Mouse (Mus musculus): ENCODE results near the gene Stag2. TPM values are rescaled to one million over a fixed set of nuclear protein-coding genes. Genes with fewer than 3 reads are reported as not detected.

The Stag2 gene
- polyA plus RNA-seq (2014; fragmentation: Nextera tagmentation; extraction: Ambion mirVana), result 39.4 and 42.9 TPM in 2 replicates

GRCm38 (mm10) chrX:42148788-42149556 lies at the start of gene Stag2:
TSS of gene Stag2 (plus strand) at chrX:42149317.
- no peaks in the 10 kb centered on the region for H3K9me3 ChIP-seq (ENCODE audit: control insufficient read depth, low read length)
- 10% methylated on average over 69 of the region's 76 CpGs for WGBS
- ATAC-seq (ENCODE audit: insufficient number of reproducible peaks, insufficient read depth, low FRiP score, low read depth), result peak; percentile 79

DNA sequence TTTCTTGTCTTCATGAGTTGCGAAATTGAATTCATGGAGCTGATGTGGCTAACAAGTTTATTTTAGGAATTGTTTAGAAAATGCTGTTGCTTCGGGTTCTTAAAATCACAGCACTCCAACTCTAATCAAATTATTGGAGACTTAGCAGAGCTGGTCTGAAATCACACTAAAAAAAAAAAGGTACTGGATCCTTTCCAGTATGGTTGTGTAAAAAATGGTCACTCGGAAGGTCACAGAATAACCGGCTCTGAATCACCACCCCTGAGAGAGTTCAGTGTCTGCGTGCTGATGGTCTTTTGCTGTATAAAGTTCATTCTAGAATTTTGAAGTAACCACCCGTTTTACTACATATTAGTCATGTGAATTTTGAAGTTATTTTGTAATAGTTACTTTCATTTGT lies 42.0 kb upstream of the Stag2 start:
- Histone ChIP-seq H3K27ac (replicated peaks in 1 of 2; ENCODE audit: control insufficient read depth in 1 of 2, insufficient read depth in 1 of 2, low read depth in 2 of 2, low read length in 2 of 2) (no peak overlapping the region), H3K9ac (ENCODE audit: low read length) (no peak overlapping the region), H3K27me3 (ENCODE audit: control insufficient read depth, insufficient read depth, low read length) (no peaks in the 10 kb centered on the region), H3K9me3 (ENCODE audit: control insufficient read depth, low read length) (peaks cover 9% of the 10 kb centered on the region), H3K36me3 (ENCODE audit: control insufficient read depth, insufficient read depth, low read length) (peaks cover 48% of the 10 kb centered on the region), H3K4me1 (ENCODE audit: control insufficient read depth in 2 of 2, insufficient read depth in 2 of 2, low read length in 2 of 2) (no peaks in the 10 kb centered on the region), H3K4me3 (ENCODE audit: control insufficient read depth in 1 of 2, insufficient read depth in 1 of 2, low read depth in 1 of 2, low read length in 2 of 2) (no peak overlapping the region), H3K4me2 (ENCODE audit: low read length) (no peak overlapping the region)
- no peak for ATAC-seq (ENCODE audit: insufficient number of reproducible peaks, insufficient read depth, low FRiP score, low read depth)
- WGBS, result 82% methylated on average over 6 of the region's 6 CpGs

More at GRCm38 (mm10) chrX:42148788-42149556, at the start of gene Stag2:
- peak within 1 kb of the TSS; percentile 98 for H3K9ac ChIP-seq (ENCODE audit: low read length)
- H3K4me2 ChIP-seq (ENCODE audit: low read length), result peak within 1 kb of the TSS; percentile 61
- peak within 1 kb of the TSS; percentile 63 to 91 for H3K4me3 ChIP-seq (ENCODE audit: control insufficient read depth in 1 of 2, insufficient read depth in 1 of 2, low read depth in 1 of 2, low read length in 2 of 2)
- no peaks in the 10 kb centered on the region for H3K27me3 ChIP-seq (ENCODE audit: control insufficient read depth, insufficient read depth, low read length)
- no peaks in the 10 kb centered on the region for H3K36me3 ChIP-seq (ENCODE audit: control insufficient read depth, insufficient read depth, low read length)
- peaks cover 2 to 8% of the 10 kb centered on the region in 2 experiments; a peak in 3 of 4 replicates for H3K4me1 ChIP-seq (ENCODE audit: control insufficient read depth in 2 of 2, insufficient read depth in 2 of 2, low read length in 2 of 2)
- peak within 1 kb of the TSS; percentile 100 for H3K27ac ChIP-seq (replicated peaks in 1 of 2; ENCODE audit: control insufficient read depth in 1 of 2, insufficient read depth in 1 of 2, low read depth in 2 of 2, low read length in 2 of 2)

DNA sequence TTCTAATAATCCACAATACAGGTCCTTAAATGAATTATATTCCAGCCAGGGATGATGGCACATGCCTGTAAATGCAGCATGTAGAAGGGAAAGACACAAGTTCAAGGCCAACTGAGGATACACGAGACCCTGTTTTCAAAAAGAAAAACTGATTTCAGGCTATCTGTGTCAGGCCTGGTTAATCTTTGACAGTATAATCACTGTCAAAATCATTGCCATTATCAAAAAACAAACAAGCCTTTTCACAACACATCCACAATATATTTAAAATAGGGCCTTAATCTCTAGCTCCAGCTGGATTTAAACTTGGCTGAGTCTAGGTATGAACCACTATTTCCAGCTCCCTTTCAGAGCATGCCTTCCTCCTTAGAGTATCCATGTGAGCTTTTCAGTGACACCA lies 38.5 kb upstream of the Stag2 start:
- 71% methylated on average over 1 of the region's 1 CpGs for WGBS
- Histone ChIP-seq H3K9ac (ENCODE audit: low read length) (no peak overlapping the region), H3K4me2 (ENCODE audit: low read length) (no peak overlapping the region), H3K4me3 (ENCODE audit: control insufficient read depth in 1 of 2, insufficient read depth in 1 of 2, low read depth in 1 of 2, low read length in 2 of 2) (no peak overlapping the region), H3K27ac (replicated peaks in 1 of 2; ENCODE audit: control insufficient read depth in 1 of 2, insufficient read depth in 1 of 2, low read depth in 2 of 2, low read length in 2 of 2) (no peak overlapping the region), H3K9me3 (ENCODE audit: control insufficient read depth, low read length) (peaks cover 9% of the 10 kb centered on the region), H3K27me3 (ENCODE audit: control insufficient read depth, insufficient read depth, low read length) (no peaks in the 10 kb centered on the region), H3K36me3 (ENCODE audit: control insufficient read depth, insufficient read depth, low read length) (peaks cover 17% of the 10 kb centered on the region; the same call in 1 of the 2 replicates), H3K4me1 (ENCODE audit: control insufficient read depth in 2 of 2, insufficient read depth in 2 of 2, low read length in 2 of 2) (no peaks in the 10 kb centered on the region)
- ATAC-seq (ENCODE audit: insufficient number of reproducible peaks, insufficient read depth, low FRiP score, low read depth), result no peak

DNA sequence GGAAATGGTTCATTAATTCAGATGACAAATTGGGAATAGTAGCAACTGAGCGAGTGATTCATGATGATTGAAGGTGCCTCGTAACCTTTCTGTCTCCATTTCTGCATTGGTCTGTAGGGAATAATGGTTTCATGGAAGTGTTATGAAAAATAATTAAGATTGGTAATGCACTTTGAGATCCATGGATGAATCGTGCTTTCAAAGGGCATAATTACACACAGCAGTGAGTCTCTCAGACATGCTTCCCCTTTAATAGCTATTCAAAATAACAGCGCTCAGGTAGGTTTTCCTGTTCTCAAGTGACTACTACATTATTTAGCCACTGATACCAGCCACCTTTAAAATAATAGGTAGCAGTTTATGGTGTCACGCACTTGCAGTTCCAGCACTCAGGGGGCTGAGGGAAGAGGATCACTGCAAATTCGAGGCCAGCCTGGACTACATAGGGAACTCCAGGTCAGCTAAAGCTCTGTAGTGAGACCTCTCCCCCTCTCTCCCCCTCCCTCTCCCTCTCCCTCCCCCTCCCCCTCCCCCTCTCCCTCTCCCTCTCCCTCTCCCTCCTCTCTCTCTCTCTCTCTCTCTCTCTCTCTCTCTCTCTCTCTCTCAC lies 29.6 kb upstream of the Stag2 start:
- H3K27me3 ChIP-seq (ENCODE audit: control insufficient read depth, insufficient read depth, low read length), result no peaks in the 10 kb centered on the region
- ATAC-seq (ENCODE audit: insufficient number of reproducible peaks, insufficient read depth, low FRiP score, low read depth), result no peak
- no peaks in the 10 kb centered on the region for H3K9me3 ChIP-seq (ENCODE audit: control insufficient read depth, low read length)
- H3K4me3 ChIP-seq (ENCODE audit: control insufficient read depth in 1 of 2, insufficient read depth in 1 of 2, low read depth in 1 of 2, low read length in 2 of 2), result no peak overlapping the region
- no peak overlapping the region for H3K27ac ChIP-seq (replicated peaks in 1 of 2; ENCODE audit: control insufficient read depth in 1 of 2, insufficient read depth in 1 of 2, low read depth in 2 of 2, low read length in 2 of 2)
- no peaks in the 10 kb centered on the region for H3K4me1 ChIP-seq (ENCODE audit: control insufficient read depth in 2 of 2, insufficient read depth in 2 of 2, low read length in 2 of 2)
- no peak overlapping the region for H3K4me2 ChIP-seq (ENCODE audit: low read length)
- H3K36me3 ChIP-seq (ENCODE audit: control insufficient read depth, insufficient read depth, low read length), result no peaks in the 10 kb centered on the region
- 77% methylated on average over 6 of the region's 6 CpGs for WGBS
- no peak overlapping the region for H3K9ac ChIP-seq (ENCODE audit: low read length)

- no peak overlapping the region for H3K9ac ChIP-seq (ENCODE audit: low read length)
- H3K4me1 ChIP-seq (ENCODE audit: control insufficient read depth in 2 of 2, insufficient read depth in 2 of 2, low read length in 2 of 2), result no peaks in the 10 kb centered on the region
- H3K27me3 ChIP-seq (ENCODE audit: control insufficient read depth, insufficient read depth, low read length), result no peaks in the 10 kb centered on the region
- ATAC-seq (ENCODE audit: insufficient number of reproducible peaks, insufficient read depth, low FRiP score, low read depth), result no peak
- H3K36me3 ChIP-seq (ENCODE audit: control insufficient read depth, insufficient read depth, low read length), result no peaks in the 10 kb centered on the region
- H3K4me2 ChIP-seq (ENCODE audit: low read length), result no peak overlapping the region
- H3K4me3 ChIP-seq (ENCODE audit: control insufficient read depth in 1 of 2, insufficient read depth in 1 of 2, low read depth in 1 of 2, low read length in 2 of 2), result no peak overlapping the region
- WGBS, result 65% methylated on average over 5 of the region's 5 CpGs
- H3K9me3 ChIP-seq (ENCODE audit: control insufficient read depth, low read length), result no peaks in the 10 kb centered on the region
- H3K27ac ChIP-seq (replicated peaks in 1 of 2; ENCODE audit: control insufficient read depth in 1 of 2, insufficient read depth in 1 of 2, low read depth in 2 of 2, low read length in 2 of 2), result no peak overlapping the region
These were observed 24.0 kb upstream of the Stag2 start for GRCm38 (mm10) chrX:42124963-42125697.

DNA sequence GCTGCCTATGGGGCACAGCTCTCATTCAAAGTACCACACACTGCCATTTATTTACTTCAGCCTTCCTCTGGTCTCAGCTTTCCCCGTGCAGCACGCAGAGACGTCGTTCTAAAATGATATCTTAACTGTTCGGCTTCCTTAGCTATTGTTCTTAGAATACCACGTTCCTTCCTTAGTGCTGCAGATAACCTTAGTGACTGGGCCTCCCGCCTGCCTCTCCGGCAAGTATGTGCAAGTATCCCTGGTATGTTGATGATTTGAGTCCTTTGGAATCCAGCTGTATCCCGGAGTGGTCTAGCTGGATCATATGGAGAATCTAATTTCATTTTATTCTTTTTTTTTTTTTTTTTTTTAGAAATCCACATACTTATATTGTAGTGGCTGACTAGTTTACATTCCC lies 9.2 kb upstream of the Stag2 start:
- H3K4me2 ChIP-seq (ENCODE audit: low read length), result no peak overlapping the region
- peak overlapping the region; percentile 72 to 83 for H3K27ac ChIP-seq (replicated peaks in 1 of 2; ENCODE audit: control insufficient read depth in 1 of 2, insufficient read depth in 1 of 2, low read depth in 2 of 2, low read length in 2 of 2)
- ATAC-seq (ENCODE audit: insufficient number of reproducible peaks, insufficient read depth, low FRiP score, low read depth), result peak; percentile 76

GRCm38 (mm10) chrX:42142620-42143019 lies 6.5 kb upstream of the Stag2 start:
- Histone ChIP-seq H3K9ac (ENCODE audit: low read length) (no peak overlapping the region), H3K9me3 (ENCODE audit: control insufficient read depth, low read length) (no peaks in the 10 kb centered on the region), H3K27me3 (ENCODE audit: control insufficient read depth, insufficient read depth, low read length) (no peaks in the 10 kb centered on the region), H3K4me2 (ENCODE audit: low read length) (no peak overlapping the region), H3K27ac (replicated peaks in 1 of 2; ENCODE audit: control insufficient read depth in 1 of 2, insufficient read depth in 1 of 2, low read depth in 2 of 2, low read length in 2 of 2) (no peak overlapping the region), H3K4me1 (ENCODE audit: control insufficient read depth in 2 of 2, insufficient read depth in 2 of 2, low read length in 2 of 2) (peaks cover 3 to 8% of the 10 kb centered on the region in 2 experiments), H3K36me3 (ENCODE audit: control insufficient read depth, insufficient read depth, low read length) (no peaks in the 10 kb centered on the region), H3K4me3 (ENCODE audit: control insufficient read depth in 1 of 2, insufficient read depth in 1 of 2, low read depth in 1 of 2, low read length in 2 of 2) (no peak overlapping the region)
- no peak for ATAC-seq (ENCODE audit: insufficient number of reproducible peaks, insufficient read depth, low FRiP score, low read depth)
- 78% methylated on average over 3 of the region's 3 CpGs for WGBS

More for the DNA sequence above, 9.2 kb upstream of the Stag2 start:
- H3K27me3 ChIP-seq (ENCODE audit: control insufficient read depth, insufficient read depth, low read length), result no peaks in the 10 kb centered on the region
- H3K9ac ChIP-seq (ENCODE audit: low read length), result no peak overlapping the region
- H3K4me3 ChIP-seq (ENCODE audit: control insufficient read depth in 1 of 2, insufficient read depth in 1 of 2, low read depth in 1 of 2, low read length in 2 of 2), result no peak overlapping the region
- 21% methylated on average over 9 of the region's 9 CpGs for WGBS
- no peaks in the 10 kb centered on the region for H3K36me3 ChIP-seq (ENCODE audit: control insufficient read depth, insufficient read depth, low read length)
- no peaks in the 10 kb centered on the region for H3K9me3 ChIP-seq (ENCODE audit: control insufficient read depth, low read length)
- peaks cover 3 to 5% of the 10 kb centered on the region in 2 experiments; a peak in 3 of 4 replicates for H3K4me1 ChIP-seq (ENCODE audit: control insufficient read depth in 2 of 2, insufficient read depth in 2 of 2, low read length in 2 of 2)

Measured in heart, embryonic 14.5 days (tissue).